Mouse (Mus musculus) liver, embryonic 14.5 days (tissue): ENCODE data around the gene Gipc1.

Source experiments
- CTCF ChIP-seq: IDR thresholded peaks from 2 replicates; pipeline ENCODE4 v1.5.1; 2016; ENCODE audit warnings: antibody characterized with exemption, low read depth, control low read depth
- EP300 ChIP-seq: IDR thresholded peaks from 2 replicates; pipeline ENCODE4 v1.6.1; 2016; ENCODE audit warnings: antibody characterized with exemption, low read depth

GRCm38 (mm10) chr8:83703426-83703825 is 50.9 kb downstream of the Gipc1 start:
- TF ChIP-seq CTCF: no peak
- TF ChIP-seq EP300: no peak
